Mouse (Mus musculus): ENCODE measurements around the gene Dnah2. TPM values are rescaled to one million over a fixed set of nuclear protein-coding genes. Genes with fewer than 3 reads are reported as not detected.
A peak's percentile ranks its signal among the peaks of the same experiment; 100 is the strongest.

The Dnah2 gene
- total RNA-seq (2012; rRNA removed), result under 0.01 TPM in 1 of 2 replicates, not detected in the other
- not detected in 2 replicates for total RNA-seq (2014; rRNA removed)
- polyA plus RNA-seq (2012; ENCODE audit: insufficient read length, low read depth), result 0.03 and 0.04 TPM in 2 replicates

DNA sequence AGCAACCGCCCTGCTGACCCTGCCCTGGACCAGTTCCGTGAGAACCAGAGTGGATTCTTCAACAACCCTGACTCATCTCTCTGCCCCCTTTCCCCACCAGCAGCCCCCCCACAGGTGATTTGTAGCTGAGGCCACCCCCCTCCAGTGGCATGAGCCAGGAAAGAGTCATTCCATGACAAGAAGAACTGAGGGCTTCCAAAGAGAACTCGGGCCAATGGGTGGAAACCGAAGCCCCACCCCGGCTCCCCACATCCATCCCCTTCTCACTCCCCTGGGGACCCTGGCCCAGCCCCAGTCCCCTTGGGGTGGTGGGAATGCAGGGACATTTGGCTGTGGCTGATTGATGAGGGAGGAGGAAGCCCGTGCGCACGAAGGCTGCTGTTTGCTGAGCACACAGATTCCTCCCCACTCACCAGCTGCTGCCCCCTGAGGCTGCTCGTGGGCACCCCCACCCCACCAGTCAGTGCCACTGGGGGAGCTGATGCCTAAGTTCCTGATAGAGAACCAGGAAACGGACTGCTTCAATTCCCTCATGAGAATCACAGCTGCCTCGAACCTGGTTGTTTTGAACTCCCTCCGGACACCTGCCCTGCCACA is at the start of gene Dnah2:
Gene Dnah2 (minus strand): TSS at position 51 of the 597 bp plus-strand sequence.
- TF ChIP-seq POLR2A (IDR thresholded peaks at IDR 0.05; ENCODE audit: low read depth, low read length) (no peak), ZC3H11A (IDR thresholded peaks at IDR 0.05; ENCODE audit: low read depth, low read length) (no peak), ZMIZ1 (IDR thresholded peaks at IDR 0.05; ENCODE audit: low read depth, low read length) (no peak), PAX5 (IDR thresholded peaks at IDR 0.05; ENCODE audit: low read length) (no peak), NRF1 (IDR thresholded peaks at IDR 0.05; ENCODE audit: low read depth, low read length) (no peak), EP300 (IDR thresholded peaks at IDR 0.05; ENCODE audit: low read length) (no peak), ELF1 (IDR thresholded peaks at IDR 0.05; ENCODE audit: low read depth, low read length) (no peak), CHD2 (IDR thresholded peaks at IDR 0.05; ENCODE audit: low read length) (no peak), USF1 (IDR thresholded peaks at IDR 0.05; ENCODE audit: low read depth, low read length) (no peak), JUN (IDR thresholded peaks at IDR 0.05; ENCODE audit: insufficient read depth, low read depth, low read length) (no peak), ZKSCAN1 (IDR thresholded peaks at IDR 0.05; ENCODE audit: borderline replicate concordance, low read depth, low read length) (no peak), UBTF (IDR thresholded peaks at IDR 0.05; ENCODE audit: low read depth, low read length) (no peak), MXI1 (IDR thresholded peaks at IDR 0.05; ENCODE audit: low read depth, low read length) (no peak), GABPA (IDR thresholded peaks at IDR 0.05; ENCODE audit: insufficient replicate concordance, low read depth, low read length) (no peak), KAT2A (IDR thresholded peaks at IDR 0.05; ENCODE audit: insufficient replicate concordance, low read length) (no peak), JUND (conservative IDR thresholded peaks at IDR 0.05; ENCODE audit: low read depth, low read length) (no peak), SIN3A (IDR thresholded peaks at IDR 0.05; ENCODE audit: low read length) (no peak), ETS1 (conservative IDR thresholded peaks at IDR 0.05; ENCODE audit: low read depth, low read length) (no peak), BHLHE40 (IDR thresholded peaks at IDR 0.05; ENCODE audit: low read depth, low read length) (no peak)
- peaks cover 49% of the 10 kb centered on the region for H3K27me3 ChIP-seq (replicated peaks)
- no peaks in the 10 kb centered on the region for H3K79me2 ChIP-seq (replicated peaks; ENCODE audit: control insufficient read depth, extremely low read depth, insufficient read depth, poor library complexity, severe bottlenecking)
- in situ Hi-C loops (cut with MboI; ENCODE audit: low pct_ligation_motif_present, low pct_unique_long_range_greater_than_20kb, low sequenced_read_pairs) (no loop called here), dilution Hi-C loops (cut with MboI; ENCODE audit: extremely low pct_ligation_motif_present, extremely low pct_unique_long_range_greater_than_20kb, low sequenced_read_pairs) (no loop called here)
- peaks cover 9 to 14% of the 10 kb centered on the region in 2 experiments for H3K4me1 ChIP-seq (ENCODE audit: control insufficient read depth in 1 of 2, insufficient read depth in 2 of 2)
- H3K27ac ChIP-seq (ENCODE audit: insufficient read depth, low read depth), result no peak within 1 kb of the TSS
- no peak within 1 kb of the TSS for H3K4me2 ChIP-seq (ENCODE audit: insufficient read depth, low read depth, poor library complexity, severe bottlenecking)
- no peaks in the 10 kb centered on the region for H3K9me3 ChIP-seq (replicated peaks; ENCODE audit: low read length)
- DNase-seq (ENCODE audit: extremely low read depth), result no peak
- H3K36me3 ChIP-seq (replicated peaks in 1 of 2; ENCODE audit: control insufficient read depth in 1 of 2, insufficient read depth in 1 of 2, low read length in 1 of 2), result peaks cover 0 to 8% of the 10 kb centered on the region in 2 experiments
- no peak within 1 kb of the TSS for H3K9ac ChIP-seq (ENCODE audit: insufficient read depth, low read depth)
- H3K4me3 ChIP-seq (replicated peaks in 1 of 3; ENCODE audit: low read depth in 2 of 3, low read length in 2 of 3, poor library complexity in 1 of 3), result no peak within 1 kb of the TSS

DNA sequence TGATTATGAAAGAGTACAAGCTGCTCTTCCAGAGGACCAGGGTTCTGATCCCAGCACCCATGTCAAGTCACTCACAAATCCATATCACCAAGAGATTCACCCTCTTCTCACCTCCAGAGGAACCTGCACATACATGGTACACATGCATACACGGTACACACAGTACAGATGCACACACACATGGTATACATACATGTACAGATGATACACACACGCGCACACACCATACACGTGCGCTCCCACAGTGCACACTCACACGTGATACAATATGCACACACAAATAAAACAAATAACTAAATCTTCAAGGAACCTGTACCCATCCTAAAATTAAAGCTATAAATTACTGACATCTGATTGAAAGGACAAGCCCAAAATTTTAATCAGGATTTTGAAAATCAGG is 45.9 kb upstream of the Dnah2 start:
- Histone ChIP-seq H3K27ac (ENCODE audit: insufficient read depth, low read depth) (no peak overlapping the region), H3K4me2 (ENCODE audit: insufficient read depth, low read depth, poor library complexity, severe bottlenecking) (no peak overlapping the region), H3K4me1 (ENCODE audit: control insufficient read depth in 1 of 2, insufficient read depth in 2 of 2) (no peaks in the 10 kb centered on the region), H3K79me2 (replicated peaks; ENCODE audit: control insufficient read depth, extremely low read depth, insufficient read depth, poor library complexity, severe bottlenecking) (no peaks in the 10 kb centered on the region), H3K9me3 (replicated peaks; ENCODE audit: low read length) (no peaks in the 10 kb centered on the region), H3K36me3 (replicated peaks in 1 of 2; ENCODE audit: control insufficient read depth in 1 of 2, insufficient read depth in 1 of 2, low read length in 1 of 2) (peaks cover 35 to 47% of the 10 kb centered on the region in 2 experiments), H3K27me3 (replicated peaks) (no peaks in the 10 kb centered on the region), H3K4me3 (replicated peaks in 1 of 3; ENCODE audit: low read depth in 2 of 3, low read length in 2 of 3, poor library complexity in 1 of 3) (no peak overlapping the region), H3K9ac (ENCODE audit: insufficient read depth, low read depth) (no peak overlapping the region)
- no peak for DNase-seq (ENCODE audit: extremely low read depth)
- TF ChIP-seq POLR2AphosphoS2 (IDR thresholded peaks at IDR 0.05; ENCODE audit: low read depth, low read length) (0 out of 2 replicates have a peak, but pooled peaks have one; percentile 58), UBTF (IDR thresholded peaks at IDR 0.05; ENCODE audit: low read depth, low read length) (no peak)
- dilution Hi-C loops (cut with MboI; ENCODE audit: extremely low pct_ligation_motif_present, extremely low pct_unique_long_range_greater_than_20kb, low sequenced_read_pairs), result no loop called here
- in situ Hi-C loops (cut with MboI; ENCODE audit: low pct_ligation_motif_present, low pct_unique_long_range_greater_than_20kb, low sequenced_read_pairs), result no loop called here
